ENCODE assay signal across 25 mouse cellular contexts in genomic region chr19:46990153-46990518, GRCm38 (mm10). TPM values are rescaled to one million over a fixed set of nuclear protein-coding genes. Genes with fewer than 3 reads are reported as not detected.
DNase-seq lines count a peak whose midpoint lies in the region; ATAC-seq and TF ChIP-seq lines count a peak whose summit lies in the region.
"Had no signal": no experiment of that assay in that cellular context is flagged by ENCODE, and none has a peak within 500 bp of the region (broad histone marks: within the 10 kb centered on the region; RNA-seq: fewer than 3 reads in every experiment).

No protein-coding gene starts in this region.

- no peaks in the 10 kb centered on the region for H3K27me3 ChIP-seq in forebrain, embryonic 10.5 days (ENCODE audit: poor library complexity, severe bottlenecking)
- no peaks in the 10 kb centered on the region for H3K27me3 ChIP-seq in forebrain, embryonic 13.5 days
- H3K27me3 ChIP-seq in kidney, embryonic 16.5 days (ENCODE audit: insufficient read depth, low read length), result no peaks in the 10 kb centered on the region; the same call in 1 of the 2 replicates
- peaks cover 13% of the 10 kb centered on the region for H3K27me3 ChIP-seq in E14TG2a.4 (ENCODE audit: insufficient read depth, low read length)
- no peaks in the 10 kb centered on the region for H3K27me3 ChIP-seq in liver, embryonic 14.5 days (ENCODE audit: control insufficient read depth, insufficient read depth, low read length)
- H3K27me3 ChIP-seq: limb, embryonic 15.5 days; neural tube, embryonic 15.5 days; Patski had no signal

- TF ChIP-seq CTCF in E14TG2a.4 (conservative IDR thresholded peaks at IDR 0.05; ENCODE audit: low read length), result no peak
- no peak for TF ChIP-seq CTCF in liver, embryonic 14.5 days (IDR thresholded peaks at IDR 0.05; ENCODE audit: low read depth)

- peaks cover 28% of the 10 kb centered on the region for H3K4me1 ChIP-seq in forebrain, embryonic 10.5 days
- peaks cover 3% of the 10 kb centered on the region; the same call in 1 of the 2 replicates for H3K4me1 ChIP-seq in forebrain, embryonic 13.5 days
- peaks cover 34% of the 10 kb centered on the region for H3K4me1 ChIP-seq in kidney, embryonic 16.5 days (ENCODE audit: insufficient read depth, low read length)
- peaks cover 87% of the 10 kb centered on the region for H3K4me1 ChIP-seq in E14TG2a.4 (replicated peaks; ENCODE audit: low read depth, low read length)
- H3K4me1 ChIP-seq in liver, embryonic 14.5 days (replicated peaks; ENCODE audit: control insufficient read depth in 2 of 2, insufficient read depth in 2 of 2, low read length in 1 of 2), result peaks cover 27 to 41% of the 10 kb centered on the region in 2 experiments

- no peaks in the 10 kb centered on the region for H3K36me3 ChIP-seq in forebrain, embryonic 10.5 days (replicated peaks)
- no peaks in the 10 kb centered on the region for H3K36me3 ChIP-seq in forebrain, embryonic 13.5 days (ENCODE audit: poor library complexity, severe bottlenecking)
- H3K36me3 ChIP-seq in kidney, embryonic 16.5 days (ENCODE audit: insufficient read depth, low read length), result no peaks in the 10 kb centered on the region
- H3K36me3 ChIP-seq in E14TG2a.4 (ENCODE audit: insufficient read depth, low read length), result no peaks in the 10 kb centered on the region
- H3K36me3 ChIP-seq in liver, embryonic 14.5 days (replicated peaks; ENCODE audit: control insufficient read depth, insufficient read depth, low read depth), result no peaks in the 10 kb centered on the region
- H3K36me3 ChIP-seq: hindbrain, embryonic 10.5 days; limb, embryonic 15.5 days; neural tube, embryonic 15.5 days had no signal

- no peak for ATAC-seq in forebrain, embryonic 13.5 days
- no peak for ATAC-seq in kidney, embryonic 16.5 days (ENCODE audit: low FRiP score, low TSS enrichment)
- ATAC-seq in liver, embryonic 14.5 days (ENCODE audit: insufficient read depth), result no peak
- ATAC-seq in inflammation-experienced regulatory T-cells, adult 6 months, result no peak
- ATAC-seq: forebrain, embryonic 14.5 days had no signal

- 88% methylated on average over 3 of the region's 3 CpGs for WGBS in forebrain, embryonic 10.5 days
- WGBS in forebrain, embryonic 13.5 days, result 87% methylated on average over 3 of the region's 3 CpGs
- WGBS in kidney, embryonic 16.5 days, result 85% methylated on average over 3 of the region's 3 CpGs
- WGBS in liver, embryonic 14.5 days (ENCODE audit: insufficient replicate concordance), result 67% methylated on average over 3 of the region's 3 CpGs

- H3K9me3 ChIP-seq in forebrain, embryonic 10.5 days, result no peaks in the 10 kb centered on the region
- no peaks in the 10 kb centered on the region for H3K9me3 ChIP-seq in forebrain, embryonic 13.5 days (replicated peaks)
- H3K9me3 ChIP-seq in kidney, embryonic 16.5 days (ENCODE audit: low read length), result no peaks in the 10 kb centered on the region
- no peaks in the 10 kb centered on the region for H3K9me3 ChIP-seq in E14TG2a.4 (ENCODE audit: low read length)
- H3K9me3 ChIP-seq in liver, embryonic 14.5 days (ENCODE audit: control insufficient read depth, low read length), result no peaks in the 10 kb centered on the region
- H3K9me3 ChIP-seq: hindbrain, embryonic 10.5 days; limb, embryonic 15.5 days; neural tube, embryonic 15.5 days had no signal

- H3K4me3 ChIP-seq in forebrain, embryonic 10.5 days, result no peak overlapping the region
- H3K4me3 ChIP-seq in forebrain, embryonic 13.5 days, result no peak overlapping the region
- no peak overlapping the region for H3K4me3 ChIP-seq in kidney, embryonic 16.5 days (ENCODE audit: low read length)
- peak overlapping the region; percentile 50 for H3K4me3 ChIP-seq in E14TG2a.4 (replicated peaks; ENCODE audit: low read length)
- no peak overlapping the region for H3K4me3 ChIP-seq in liver, embryonic 14.5 days (ENCODE audit: insufficient read depth in 1 of 2, low read depth in 2 of 2, low read length in 2 of 2)
- H3K4me3 ChIP-seq: hindbrain, embryonic 10.5 days; limb, embryonic 15.5 days; neural tube, embryonic 15.5 days had no signal

- no peak overlapping the region for H3K9ac ChIP-seq in forebrain, embryonic 13.5 days
- H3K9ac ChIP-seq in kidney, embryonic 16.5 days (replicated peaks; ENCODE audit: low read length), result 0 out of 2 replicates have a peak overlapping the region, but pooled peaks have one; percentile 22
- H3K9ac ChIP-seq in liver, embryonic 14.5 days (replicated peaks), result 0 out of 2 replicates have a peak overlapping the region, but pooled peaks have one; percentile 2
- H3K9ac ChIP-seq: limb, embryonic 15.5 days; neural tube, embryonic 15.5 days had no signal

- TF ChIP-seq EP300 in liver, embryonic 14.5 days (IDR thresholded peaks at IDR 0.05; ENCODE audit: low read depth), result no peak

- 0 out of 2 replicates have a peak overlapping the region, but pooled peaks have one; percentile 25 for H3K27ac ChIP-seq in forebrain, embryonic 10.5 days
- H3K27ac ChIP-seq in forebrain, embryonic 13.5 days, result no peak overlapping the region
- peak overlapping the region; percentile 89 for H3K27ac ChIP-seq in kidney, embryonic 16.5 days (ENCODE audit: low read length)
- peak overlapping the region; percentile 92 for H3K27ac ChIP-seq in liver, embryonic 14.5 days
- H3K27ac ChIP-seq: hindbrain, embryonic 10.5 days; limb, embryonic 15.5 days; neural tube, embryonic 15.5 days had no signal

- no peak for DNase-seq in forebrain, embryonic 10.5 days (ENCODE audit: extremely low spot score, low spot score)
- no peak for DNase-seq in kidney, adult 11 months
- DNase-seq in liver, embryonic 14.5 days (ENCODE audit: low read depth in 3 of 3, low spot score in 3 of 3), result no peak
- no peak for DNase-seq in adrenal gland, adult 2 months
- DNase-seq: adrenal gland, adult 8-10 months; cerebellum, postnatal 14 days; gastrocnemius, postnatal 10 days; heart, postnatal 10 days; left cerebral cortex, postnatal 4 days; lung, postnatal 10 days; right cerebral cortex, adult 18-20 months; right cerebral cortex, postnatal 4 days; thymus, adult 18-20 months; thymus, postnatal 36 days had no signal

- H3K4me2 ChIP-seq in forebrain, embryonic 13.5 days, result no peak overlapping the region
- 0 out of 2 replicates have a peak overlapping the region, but pooled peaks have one; percentile 10 for H3K4me2 ChIP-seq in kidney, embryonic 16.5 days (replicated peaks; ENCODE audit: low read depth, low read length)
- H3K4me2 ChIP-seq in liver, embryonic 14.5 days (ENCODE audit: low read depth), result peak overlapping the region; percentile 78
- H3K4me2 ChIP-seq: heart, embryonic 11.5 days; limb, embryonic 15.5 days; neural tube, embryonic 15.5 days had no signal

RNA-seq across cellular contexts. Expression of gene Ina, which starts 24.4 kb away (rescaled TPM):
- 9.1 and 15.8 TPM in 2 replicates for polyA plus RNA-seq in forebrain, embryonic 10.5 days (2016; fragmentation: Nextera tagmentation; extraction: Ambion mirVana)
- 206 and 221 TPM in 2 replicates for polyA plus RNA-seq in forebrain, embryonic 13.5 days (2015; fragmentation: Nextera tagmentation; extraction: Ambion mirVana)
- polyA plus RNA-seq in kidney, embryonic 16.5 days (2015; fragmentation: Nextera tagmentation; extraction: Ambion mirVana), result 0.71 and 2.1 TPM in 2 replicates
- polyA plus RNA-seq in liver, embryonic 14.5 days (2012; rRNA removed), result 0.02 and 0.36 TPM in 2 replicates
- 0.09 TPM in 1 of 2 replicates, not detected in the other for polyA plus RNA-seq in liver, embryonic 14.5 days (2014; fragmentation: Nextera tagmentation; extraction: Ambion mirVana)
- not detected for polyA plus RNA-seq in inflammation-experienced regulatory T-cells, adult 6 months (2017; shearing (Covaris generic))
- total RNA-seq in adrenal gland, adult 2 months (2021), result 1 to 10 TPM; 5.5 to 7.7 TPM
- polyA plus RNA-seq in adrenal gland, adult 2 months (2012; rRNA removed), result 4.4 and 5.0 TPM in 2 replicates
- total RNA-seq: granulocyte monocyte progenitor cell, adult 5-6 weeks; heart, postnatal 10 days had no signal

RNA-seq across cellular contexts. Expression of gene Nt5c2, which starts 24.8 kb away (rescaled TPM):
- 70.5 and 71.1 TPM in 2 replicates for polyA plus RNA-seq in forebrain, embryonic 10.5 days (2016; fragmentation: Nextera tagmentation; extraction: Ambion mirVana)
- polyA plus RNA-seq in forebrain, embryonic 13.5 days (2015; fragmentation: Nextera tagmentation; extraction: Ambion mirVana), result 68.8 and 83.9 TPM in 2 replicates
- 77.5 and 89.4 TPM in 2 replicates for polyA plus RNA-seq in kidney, embryonic 16.5 days (2015; fragmentation: Nextera tagmentation; extraction: Ambion mirVana)
- 10.7 and 14.9 TPM in 2 replicates for polyA plus RNA-seq in liver, embryonic 14.5 days (2012; rRNA removed)
- polyA plus RNA-seq in liver, embryonic 14.5 days (2014; fragmentation: Nextera tagmentation; extraction: Ambion mirVana), result 45.0 and 52.3 TPM in 2 replicates
- polyA plus RNA-seq in inflammation-experienced regulatory T-cells, adult 6 months (2017; shearing (Covaris generic)), result 10 to 100 TPM; 22.1 to 37.3 (median 31.6) TPM
- 10 to 100 TPM; 61.8 to 66.2 TPM for total RNA-seq in adrenal gland, adult 2 months (2021)
- 11.6 and 11.9 TPM in 2 replicates for polyA plus RNA-seq in adrenal gland, adult 2 months (2012; rRNA removed)

Comparison
In these comparisons a context has a peak if more than half of its experiments do, and no peak if none do; other contexts are left out.
1. RNA of gene Ina, which starts 24.4 kb away (polyA plus RNA-seq): 206 to 221 TPM in forebrain, embryonic 13.5 days; 9.1 to 15.8 TPM in forebrain, embryonic 10.5 days, 4.4 to 5.0 TPM in adrenal gland, adult 2 months, 0.71 to 2.1 TPM in kidney, embryonic 16.5 days, 0.02 to 0.36 TPM in liver, embryonic 14.5 days and not detected in inflammation-experienced regulatory T-cells, adult 6 months; every median in the first group is over 10 times any median in the second.